Mouse (Mus musculus): ENCODE results near the gene Ssmem1. TPM values are rescaled to one million over a fixed set of nuclear protein-coding genes. Genes with fewer than 3 reads are reported as not detected.
A peak's percentile ranks its signal among the peaks of the same experiment; 100 is the strongest.

Ssmem1 gene
- total RNA-seq, 1 experiment from 2014 or later = 0.33 TPM

DNA sequence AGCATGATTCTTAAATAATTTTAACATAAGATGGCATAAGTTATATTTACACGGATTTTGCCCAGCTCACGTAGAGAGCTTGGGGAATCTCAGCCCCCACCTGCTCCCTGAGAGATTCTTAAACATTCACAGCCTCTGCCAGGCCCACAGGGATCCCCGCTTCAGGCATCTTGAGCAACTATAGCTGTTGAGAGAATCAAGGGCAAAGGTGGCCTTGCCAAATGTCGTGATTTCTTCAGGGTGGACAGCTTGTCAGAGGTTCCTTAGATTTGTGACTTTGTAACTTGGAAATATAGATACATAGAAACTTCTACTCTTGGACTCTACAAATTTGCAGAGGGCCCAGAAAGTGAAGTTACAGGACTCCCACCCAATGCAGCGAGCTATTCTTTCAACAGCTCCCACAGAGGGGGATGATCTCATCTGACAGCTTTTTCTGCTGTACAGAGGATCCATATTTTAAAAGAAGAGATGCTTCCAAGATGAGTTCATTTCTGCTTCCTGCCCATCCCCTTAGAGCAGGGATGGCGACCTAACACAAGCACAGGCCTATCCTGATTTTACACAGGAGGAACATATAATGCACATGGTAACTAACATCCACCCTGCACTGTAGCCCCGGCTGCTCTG lies 43.8 kb downstream of the Ssmem1 start:
- peak; percentile 66 for DNase-seq

- DNase-seq = no peak
Observed at GRCm38 (mm10) chr6:30554092-30554491, 44.4 kb downstream of the Ssmem1 start.

DNA sequence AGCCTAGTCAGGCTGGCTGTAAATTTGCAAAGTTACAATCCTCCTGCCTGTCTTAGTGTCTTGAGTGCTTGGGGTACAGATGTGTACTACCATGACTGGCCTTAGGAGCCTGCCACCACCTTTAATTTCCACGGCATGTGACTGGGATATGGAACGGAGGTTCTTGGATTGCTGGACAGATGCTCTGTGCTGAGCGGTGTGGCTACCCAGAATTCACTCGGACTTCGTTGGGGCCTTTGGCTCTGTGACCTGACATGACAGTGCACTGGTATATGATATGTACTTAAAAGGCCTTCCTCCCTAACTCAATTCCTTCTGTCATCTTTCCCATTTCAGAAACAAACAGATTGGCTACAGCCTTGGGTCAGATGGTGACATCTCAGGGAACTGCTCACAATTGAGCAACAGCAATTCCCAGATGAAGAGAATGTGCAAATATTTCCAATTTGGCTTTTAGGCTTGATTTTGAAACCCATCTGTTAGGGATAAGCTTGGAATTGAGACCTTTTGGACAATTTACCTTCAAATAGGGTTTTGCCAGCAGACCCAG lies 45.0 kb downstream of the Ssmem1 start:
- no peak for DNase-seq

- DNase-seq = peak; percentile 86
Observed at GRCm38 (mm10) chr6:30556080-30556479, 46.4 kb downstream of the Ssmem1 start.

DNA sequence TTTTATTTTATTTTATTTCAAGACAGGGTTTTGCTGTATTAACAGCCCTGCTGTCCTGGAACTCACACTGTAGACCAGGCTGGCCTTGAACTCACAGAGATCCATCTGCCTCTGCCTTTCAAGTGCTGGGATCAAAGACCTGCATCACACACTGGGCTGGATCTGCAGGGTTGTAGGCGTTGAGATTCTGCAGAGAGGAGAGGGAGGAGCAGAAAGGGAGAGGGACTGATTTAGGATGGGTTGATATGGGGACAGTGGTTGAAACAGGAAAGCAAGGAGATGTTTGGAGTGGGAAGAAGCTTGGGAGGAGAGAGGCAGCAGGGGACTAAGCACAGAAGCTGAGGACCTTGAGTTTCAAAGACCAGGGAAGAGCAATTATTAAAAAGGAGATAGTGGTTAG lies 50.1 kb downstream of the Ssmem1 start:
- peak; percentile 51 for DNase-seq

GRCm38 (mm10) chr6:30562132-30562531 lies 52.5 kb downstream of the Ssmem1 start:
- no peak for DNase-seq

- no peak for DNase-seq
Observed at GRCm38 (mm10) chr6:30563575-30563974, 53.9 kb downstream of the Ssmem1 start.

GRCm38 (mm10) chr6:30564051-30564450 lies 54.4 kb downstream of the Ssmem1 start:
- DNase-seq = peak; percentile 49

DNA sequence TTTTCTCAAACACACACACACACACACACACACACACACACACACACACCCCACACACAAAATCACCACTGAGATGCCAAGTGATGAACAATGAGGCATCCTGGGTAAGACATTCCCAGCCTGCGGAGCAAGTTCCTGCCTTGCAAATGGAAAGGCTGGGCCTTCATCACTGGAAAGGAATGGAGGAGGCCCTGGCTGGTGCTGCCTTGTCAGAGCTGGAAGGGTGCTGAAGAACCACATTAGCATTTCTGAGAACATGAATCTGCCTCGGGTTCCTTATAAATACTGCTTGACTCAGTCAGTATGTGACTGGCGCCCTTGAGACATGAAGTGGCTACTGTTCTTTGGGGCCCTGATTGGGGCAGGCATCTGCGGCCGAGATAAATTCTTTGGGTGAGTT lies 58.4 kb downstream of the Ssmem1 start, which contains the start of gene Cpa4:
Gene Cpa4 (plus strand): TSS at position 301 of the 400 bp plus-strand sequence.
- DNase-seq = no peak

DNA sequence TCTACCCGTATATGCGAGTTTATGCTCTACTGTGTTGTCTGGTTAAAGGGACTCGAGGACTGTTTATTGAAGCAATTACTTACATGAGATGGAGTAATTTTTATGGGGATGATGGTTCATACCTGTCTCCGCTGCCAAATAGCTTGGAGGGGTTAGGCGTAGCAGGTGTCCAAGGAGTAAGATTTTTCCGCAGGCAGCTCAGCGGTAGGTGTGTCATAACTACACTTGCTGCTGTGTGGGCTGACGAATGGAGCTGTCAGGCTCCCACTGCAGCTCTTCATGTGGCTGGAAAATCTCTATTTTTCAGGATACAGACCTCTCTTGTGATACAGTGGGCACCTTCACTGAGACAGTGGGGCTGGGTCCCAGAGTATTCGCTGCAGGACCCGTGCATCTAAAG lies 59.7 kb downstream of the Ssmem1 start:
- DNase-seq = no peak

Other genes with a start within 250 kb of the Ssmem1 start
- gene Ube2h, start 205.3 kb upstream of the Ssmem1 start, total RNA-seq (2021) = 116 and 124 TPM in 2 replicates
- 16.4 and 22.4 TPM in 2 replicates for gene Zc3hc1, start 118.8 kb upstream of the Ssmem1 start, total RNA-seq (2021)
- 72.4 and 72.6 TPM in 2 replicates for gene Klhdc10, start 108.0 kb upstream of the Ssmem1 start, total RNA-seq (2021)
- 24.1 and 24.7 TPM in 2 replicates for gene Tmem209, start 66 bp upstream of the Ssmem1 start, total RNA-seq (2021)
- gene Cpa2, start 31.7 kb downstream of the Ssmem1 start, total RNA-seq (2021) = 0.56 and 0.90 TPM in 2 replicates
- gene Cpa4, start 58.5 kb downstream of the Ssmem1 start, total RNA-seq (2021) = 1.7 and 2.1 TPM in 2 replicates
- not detected in 2 replicates for gene Cpa5, start 101.2 kb downstream of the Ssmem1 start, total RNA-seq (2021)
- 0.30 TPM in 1 of 2 replicates, not detected in the other for gene Cpa1, start 129.4 kb downstream of the Ssmem1 start, total RNA-seq (2021)
- gene Cep41, start 183.9 kb downstream of the Ssmem1 start, total RNA-seq (2021) = 6.8 and 8.2 TPM in 2 replicates
- 73.3 and 85.6 TPM in 2 replicates for gene Mest, start 213.7 kb downstream of the Ssmem1 start, total RNA-seq (2021)